Mouse (Mus musculus): ENCODE data around the gene Nsun4. TPM values are rescaled to one million over a fixed set of nuclear protein-coding genes. Genes with fewer than 3 reads are reported as not detected.

Gene Nsun4
- polyA plus RNA-seq, 1 experiment from 2014 or later: 12.6 TPM

GRCm38 (mm10) chr4:115995376-115995730, 58.3 kb downstream of the Nsun4 start:
- H3K4me2 ChIP-seq (ENCODE audit: low read depth, low read length): no peak overlapping the region
- H3K9ac ChIP-seq (replicated peaks; ENCODE audit: low read depth, low read length): no peak overlapping the region
- ATAC-seq (ENCODE audit: low read depth): peak; percentile 67
- no peak overlapping the region for H3K27ac ChIP-seq (ENCODE audit: low read depth, low read length)
- no peaks in the 10 kb centered on the region for H3K36me3 ChIP-seq (ENCODE audit: control insufficient read depth, insufficient read depth, low read length)
- H3K27me3 ChIP-seq (ENCODE audit: control insufficient read depth, insufficient read depth, low read length): no peaks in the 10 kb centered on the region
- H3K9me3 ChIP-seq (ENCODE audit: control insufficient read depth, low read length): no peaks in the 10 kb centered on the region
- no peaks in the 10 kb centered on the region for H3K4me1 ChIP-seq (ENCODE audit: control insufficient read depth, insufficient read depth, low read length)
- 43% methylated on average over 2 of the region's 2 CpGs for WGBS
- no peak overlapping the region for H3K4me3 ChIP-seq (ENCODE audit: low read depth, low read length)

GRCm38 (mm10) chr4:115994662-115995375, 58.9 kb downstream of the Nsun4 start:
- Histone ChIP-seq H3K9ac (replicated peaks; ENCODE audit: low read depth, low read length) (no peak overlapping the region), H3K27me3 (ENCODE audit: control insufficient read depth, insufficient read depth, low read length) (no peaks in the 10 kb centered on the region), H3K4me2 (ENCODE audit: low read depth, low read length) (no peak overlapping the region), H3K4me3 (ENCODE audit: low read depth, low read length) (no peak overlapping the region), H3K4me1 (ENCODE audit: control insufficient read depth, insufficient read depth, low read length) (no peaks in the 10 kb centered on the region), H3K27ac (ENCODE audit: low read depth, low read length) (no peak overlapping the region), H3K36me3 (ENCODE audit: control insufficient read depth, insufficient read depth, low read length) (no peaks in the 10 kb centered on the region), H3K9me3 (ENCODE audit: control insufficient read depth, low read length) (no peaks in the 10 kb centered on the region)
- 75% methylated on average over 16 of the region's 16 CpGs for WGBS
- peak; percentile 73; the same call in 1 of the 2 replicates for ATAC-seq (ENCODE audit: low read depth)

- no peaks in the 10 kb centered on the region for H3K9me3 ChIP-seq (ENCODE audit: control insufficient read depth, low read length)
- H3K4me3 ChIP-seq (ENCODE audit: low read depth, low read length): no peak overlapping the region
- H3K9ac ChIP-seq (replicated peaks; ENCODE audit: low read depth, low read length): no peak overlapping the region
- WGBS: 72% methylated on average over 7 of the region's 7 CpGs
- H3K36me3 ChIP-seq (ENCODE audit: control insufficient read depth, insufficient read depth, low read length): no peaks in the 10 kb centered on the region
- ATAC-seq (ENCODE audit: low read depth): no peak
- H3K27me3 ChIP-seq (ENCODE audit: control insufficient read depth, insufficient read depth, low read length): peaks cover 3% of the 10 kb centered on the region
- H3K4me1 ChIP-seq (ENCODE audit: control insufficient read depth, insufficient read depth, low read length): no peaks in the 10 kb centered on the region
- no peak overlapping the region for H3K4me2 ChIP-seq (ENCODE audit: low read depth, low read length)
- H3K27ac ChIP-seq (ENCODE audit: low read depth, low read length): no peak overlapping the region
Measured at GRCm38 (mm10) chr4:115989382-115989781, 64.3 kb downstream of the Nsun4 start.

DNA sequence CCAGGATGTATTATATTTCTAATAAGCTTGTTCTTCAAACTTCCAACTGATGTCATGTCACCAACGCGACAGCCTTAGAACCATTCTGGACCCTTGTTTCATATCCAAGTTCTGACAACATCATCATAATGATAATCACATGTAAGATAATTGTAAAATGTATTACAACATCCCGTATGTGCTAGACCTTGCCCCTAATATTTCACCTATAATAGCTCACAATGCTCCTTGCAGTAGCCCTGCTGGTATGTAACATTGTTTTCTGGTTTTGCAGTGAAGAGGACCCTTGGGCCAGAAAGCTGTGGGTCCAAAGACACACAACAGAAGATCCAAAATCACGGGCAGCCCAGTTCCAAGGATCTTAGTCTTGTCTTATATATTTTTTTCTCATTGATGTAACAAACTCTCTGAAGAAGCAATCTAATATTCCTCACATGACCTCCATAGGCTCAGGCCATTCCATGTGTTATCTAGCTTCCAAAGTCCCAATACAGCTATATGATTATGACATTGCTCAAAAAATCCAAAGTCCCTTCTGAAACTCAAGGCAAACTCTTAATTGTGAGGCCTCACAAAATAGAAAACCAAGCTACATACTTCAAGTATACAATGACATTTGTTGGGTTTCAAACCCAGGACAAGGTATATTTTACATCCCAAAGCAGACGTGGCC, 65.7 kb downstream of the Nsun4 start:
- Histone ChIP-seq H3K9ac (replicated peaks; ENCODE audit: low read depth, low read length) (no peak overlapping the region), H3K36me3 (ENCODE audit: control insufficient read depth, insufficient read depth, low read length) (no peaks in the 10 kb centered on the region), H3K9me3 (ENCODE audit: control insufficient read depth, low read length) (no peaks in the 10 kb centered on the region), H3K4me3 (ENCODE audit: low read depth, low read length) (no peak overlapping the region), H3K4me1 (ENCODE audit: control insufficient read depth, insufficient read depth, low read length) (no peaks in the 10 kb centered on the region), H3K4me2 (ENCODE audit: low read depth, low read length) (no peak overlapping the region), H3K27me3 (ENCODE audit: control insufficient read depth, insufficient read depth, low read length) (peaks cover 8% of the 10 kb centered on the region), H3K27ac (ENCODE audit: low read depth, low read length) (no peak overlapping the region)
- no peak for ATAC-seq (ENCODE audit: low read depth)
- 78% methylated on average over 5 of the region's 5 CpGs for WGBS

DNA sequence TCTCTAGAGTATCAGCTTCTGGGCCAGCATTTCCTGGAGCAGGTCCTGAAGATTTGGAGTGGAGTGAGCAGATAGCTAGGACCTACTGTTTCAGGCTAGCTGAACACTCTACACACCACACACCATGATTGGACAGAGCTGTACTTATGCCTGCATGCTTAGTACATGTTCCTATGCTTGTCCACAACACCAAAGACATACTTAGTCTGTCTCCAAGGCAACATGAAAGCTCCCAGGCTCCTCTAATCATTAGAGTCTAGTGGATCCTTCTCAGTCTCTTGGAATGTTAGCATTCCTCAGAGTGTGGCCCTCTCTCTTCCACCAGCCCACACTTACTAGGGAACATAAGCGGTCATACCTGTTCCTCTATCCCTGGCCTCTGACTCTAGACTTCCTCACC, 66.2 kb downstream of the Nsun4 start:
- Histone ChIP-seq H3K27me3 (ENCODE audit: control insufficient read depth, insufficient read depth, low read length) (peaks cover 8% of the 10 kb centered on the region), H3K4me2 (ENCODE audit: low read depth, low read length) (no peak overlapping the region), H3K27ac (ENCODE audit: low read depth, low read length) (no peak overlapping the region), H3K9me3 (ENCODE audit: control insufficient read depth, low read length) (no peaks in the 10 kb centered on the region), H3K36me3 (ENCODE audit: control insufficient read depth, insufficient read depth, low read length) (no peaks in the 10 kb centered on the region), H3K4me3 (ENCODE audit: low read depth, low read length) (no peak overlapping the region), H3K4me1 (ENCODE audit: control insufficient read depth, insufficient read depth, low read length) (no peaks in the 10 kb centered on the region), H3K9ac (replicated peaks; ENCODE audit: low read depth, low read length) (no peak overlapping the region)
- ATAC-seq (ENCODE audit: low read depth): no peak
- WGBS: 93% methylated on average over 1 of the region's 1 CpGs

DNA sequence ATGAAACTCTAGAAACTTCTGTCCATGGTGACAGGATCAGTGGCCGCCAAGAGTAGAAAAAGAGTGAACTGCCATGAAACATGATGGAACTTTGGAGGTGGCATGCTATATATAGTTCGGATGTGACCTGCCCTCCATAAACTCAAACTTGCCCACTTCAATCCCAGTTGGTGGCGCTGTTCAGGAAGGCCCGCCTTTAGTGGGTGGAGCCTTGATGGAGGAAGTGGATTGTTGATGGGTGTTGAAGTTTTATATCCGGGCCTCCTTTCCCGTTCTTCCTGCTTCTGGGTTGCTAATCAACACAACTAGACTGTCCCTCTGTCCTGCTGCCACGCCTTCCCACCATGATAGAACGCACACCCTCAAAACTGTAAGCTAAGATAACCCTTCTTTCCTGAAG, 68.7 kb downstream of the Nsun4 start:
- no peaks in the 10 kb centered on the region for H3K4me1 ChIP-seq (ENCODE audit: control insufficient read depth, insufficient read depth, low read length)

DNA sequence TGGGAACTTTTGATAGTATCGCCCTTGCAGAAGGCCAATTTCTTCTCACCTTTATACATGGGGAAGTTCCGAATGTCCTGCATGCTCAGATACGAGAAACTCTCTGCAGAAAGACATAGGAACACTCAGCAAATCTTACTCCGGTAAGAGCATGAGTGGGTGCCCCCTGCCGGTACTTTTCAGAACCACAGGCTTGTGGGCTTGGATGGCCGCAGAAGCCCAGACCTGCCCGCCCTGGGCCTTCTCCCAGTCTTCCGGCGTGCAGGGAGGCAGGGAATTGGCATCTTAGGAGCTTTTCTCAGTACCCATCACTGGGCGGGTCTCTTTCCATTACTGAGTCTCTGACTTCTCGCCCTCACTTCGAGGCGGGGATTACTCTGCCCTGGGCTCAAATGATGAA, 69.6 kb downstream of the Nsun4 start:
- H3K27me3 ChIP-seq (ENCODE audit: control insufficient read depth, insufficient read depth, low read length): peaks cover 26% of the 10 kb centered on the region

More for the DNA sequence above, 68.7 kb downstream of the Nsun4 start:
- Histone ChIP-seq H3K4me3 (ENCODE audit: low read depth, low read length) (no peak overlapping the region), H3K9ac (replicated peaks; ENCODE audit: low read depth, low read length) (no peak overlapping the region), H3K4me2 (ENCODE audit: low read depth, low read length) (no peak overlapping the region), H3K9me3 (ENCODE audit: control insufficient read depth, low read length) (no peaks in the 10 kb centered on the region), H3K27me3 (ENCODE audit: control insufficient read depth, insufficient read depth, low read length) (peaks cover 25% of the 10 kb centered on the region), H3K27ac (ENCODE audit: low read depth, low read length) (no peak overlapping the region), H3K36me3 (ENCODE audit: control insufficient read depth, insufficient read depth, low read length) (no peaks in the 10 kb centered on the region)
- ATAC-seq (ENCODE audit: low read depth): no peak
- 35% methylated on average over 8 of the region's 8 CpGs for WGBS

More for the DNA sequence above, 69.6 kb downstream of the Nsun4 start:
- no peaks in the 10 kb centered on the region for H3K9me3 ChIP-seq (ENCODE audit: control insufficient read depth, low read length)
- no peak overlapping the region for H3K27ac ChIP-seq (ENCODE audit: low read depth, low read length)
- 1% methylated on average over 13 of the region's 13 CpGs for WGBS
- H3K4me3 ChIP-seq (ENCODE audit: low read depth, low read length): no peak overlapping the region
- H3K4me1 ChIP-seq (ENCODE audit: control insufficient read depth, insufficient read depth, low read length): peaks cover 6% of the 10 kb centered on the region
- ATAC-seq (ENCODE audit: low read depth): peak; percentile 33; the same call in 1 of the 2 replicates
- no peak overlapping the region for H3K9ac ChIP-seq (replicated peaks; ENCODE audit: low read depth, low read length)
- H3K4me2 ChIP-seq (ENCODE audit: low read depth, low read length): no peak overlapping the region
- no peaks in the 10 kb centered on the region for H3K36me3 ChIP-seq (ENCODE audit: control insufficient read depth, insufficient read depth, low read length)

Other genes with a start within 250 kb of the Nsun4 start
- 4.7 and 5.6 TPM in 2 replicates for gene Mob3c, start 225.8 kb downstream of the Nsun4 start, polyA plus RNA-seq (2014; fragmentation: Nextera tagmentation; extraction: Ambion mirVana)
- 19.9 and 23.0 TPM in 2 replicates for gene Mknk1, start 214.7 kb downstream of the Nsun4 start, polyA plus RNA-seq (2014; fragmentation: Nextera tagmentation; extraction: Ambion mirVana)
- 0.09 and 0.27 TPM in 2 replicates for gene Kncn, start 169.5 kb downstream of the Nsun4 start, polyA plus RNA-seq (2014; fragmentation: Nextera tagmentation; extraction: Ambion mirVana)
- gene 6430628N08Rik, start 163.2 kb downstream of the Nsun4 start, polyA plus RNA-seq (2014; fragmentation: Nextera tagmentation; extraction: Ambion mirVana): 2.0 TPM in 1 of 2 replicates, not detected in the other
- 0.62 and 0.85 TPM in 2 replicates for gene Dmbx1, start 114.0 kb downstream of the Nsun4 start, polyA plus RNA-seq (2014; fragmentation: Nextera tagmentation; extraction: Ambion mirVana)
- gene Faah, start 36.0 kb downstream of the Nsun4 start, polyA plus RNA-seq (2014; fragmentation: Nextera tagmentation; extraction: Ambion mirVana): 13.7 and 17.1 TPM in 2 replicates
- 443 and 524 TPM in 2 replicates for gene Uqcrh, start 21.2 kb upstream of the Nsun4 start, polyA plus RNA-seq (2014; fragmentation: Nextera tagmentation; extraction: Ambion mirVana)
- gene Lrrc41, start 21.4 kb upstream of the Nsun4 start, polyA plus RNA-seq (2014; fragmentation: Nextera tagmentation; extraction: Ambion mirVana): 77.5 and 84.3 TPM in 2 replicates
- gene Rad54l, start 69.8 kb upstream of the Nsun4 start, polyA plus RNA-seq (2014; fragmentation: Nextera tagmentation; extraction: Ambion mirVana): 4.8 and 6.3 TPM in 2 replicates
- gene Pomgnt1, start 70.0 kb upstream of the Nsun4 start, polyA plus RNA-seq (2014; fragmentation: Nextera tagmentation; extraction: Ambion mirVana): 73.5 and 74.0 TPM in 2 replicates
- 2.1 and 2.9 TPM in 2 replicates for gene Lurap1, start 97.5 kb upstream of the Nsun4 start, polyA plus RNA-seq (2014; fragmentation: Nextera tagmentation; extraction: Ambion mirVana)
- gene Tspan1, start 113.7 kb upstream of the Nsun4 start, polyA plus RNA-seq (2014; fragmentation: Nextera tagmentation; extraction: Ambion mirVana): 0.09 TPM in 1 of 2 replicates, not detected in the other
- gene 1700042G07Rik, start 119.5 kb upstream of the Nsun4 start, polyA plus RNA-seq (2014; fragmentation: Nextera tagmentation; extraction: Ambion mirVana): not detected in 2 replicates
- not detected in 2 replicates for gene Gm49337, start 119.5 kb upstream of the Nsun4 start, polyA plus RNA-seq (2014; fragmentation: Nextera tagmentation; extraction: Ambion mirVana)
- 66.8 and 80.3 TPM in 2 replicates for gene Pik3r3, start 167.7 kb upstream of the Nsun4 start, polyA plus RNA-seq (2014; fragmentation: Nextera tagmentation; extraction: Ambion mirVana)